Mouse (Mus musculus) MEL (cell line): ENCODE data around the gene Ptpre.
A peak's percentile ranks its signal among the peaks of the same experiment; 100 is the strongest.
"Not testable (repeated sequence)": the region's sequence is repeated elsewhere in the genome, so short reads cannot be mapped to it uniquely, and the experiment has no call there.

ENCODE experiments used
- CTCF ChIP-seq, 3 experiments: IDR thresholded peaks in 2 of 3; conservative IDR thresholded peaks in 1 of 3; 2 replicates each; pipeline ENCODE4 v1.5.1; 2011 to 2012; ENCODE audit warnings: low read length in 3 of 3, low read depth in 2 of 3, mild to moderate bottlenecking in 2 of 3, improper control_type of control experiment in 1 of 3, inconsistent platforms in 1 of 3, mixed read lengths in 1 of 3, moderate library complexity in 1 of 3; ENCODE audit not compliant: control insufficient read depth in 1 of 3, insufficient read depth in 1 of 3, poor library complexity in 1 of 3, severe bottlenecking in 1 of 3
- E2F4 ChIP-seq: IDR thresholded peaks from 2 replicates; pipeline ENCODE4 v1.6.1; 2011; ENCODE audit warnings: low read depth, low read length, improper control_type of control experiment, borderline replicate concordance
- ETS1 ChIP-seq: IDR thresholded peaks from 2 replicates; pipeline ENCODE4 v1.6.1; 2012; ENCODE audit warnings: low read depth, mild to moderate bottlenecking, inconsistent platforms, low read length, improper control_type of control experiment, moderate library complexity
- KAT2A ChIP-seq: conservative IDR thresholded peaks from 2 replicates; pipeline ENCODE4 v1.6.1; 2012; ENCODE audit warnings: low read depth, low read length, improper control_type of control experiment, inconsistent platforms
- MEF2A ChIP-seq: IDR thresholded peaks from 2 replicates; pipeline ENCODE4 v1.6.1; 2014; ENCODE audit warnings: low read depth, mild to moderate bottlenecking, inconsistent platforms, low read length, improper control_type of control experiment; ENCODE audit not compliant: poor library complexity, insufficient replicate concordance, severe bottlenecking; ENCODE audit errors: extremely low read depth
- POLR2A ChIP-seq, 2 experiments: IDR thresholded peaks; 2 replicates each; pipeline ENCODE4 v1.6.1; 2011 to 2012; ENCODE audit warnings: low read length in 2 of 2, mild to moderate bottlenecking in 2 of 2, control low read depth in 1 of 2, improper control_type of control experiment in 1 of 2, low read depth in 1 of 2, moderate library complexity in 1 of 2; ENCODE audit not compliant: control insufficient read depth in 1 of 2, insufficient read depth in 1 of 2, poor library complexity in 1 of 2
- POLR2AphosphoS2 ChIP-seq: IDR thresholded peaks from 2 replicates; pipeline ENCODE4 v1.6.1; 2011; ENCODE audit warnings: low read length, improper control_type of control experiment
- TBP ChIP-seq: IDR thresholded peaks from 2 replicates; pipeline ENCODE4 v1.8.0; 2011; ENCODE audit warnings: low read depth, low read length, improper control_type of control experiment

- TF ChIP-seq ETS1; MEF2A; TBP; POLR2A (IDR thresholded peaks at IDR 0.05; ENCODE audit: control insufficient read depth in 1 of 2, insufficient read depth in 1 of 2, low read depth in 1 of 2, low read length in 2 of 2, poor library complexity in 1 of 2); KAT2A; CTCF (IDR thresholded peaks at IDR 0.05 in 2 of 3, conservative IDR thresholded peaks at IDR 0.05 in 1 of 3; ENCODE audit: control insufficient read depth in 1 of 3, insufficient read depth in 1 of 3, low read depth in 2 of 3, low read length in 3 of 3, poor library complexity in 1 of 3, severe bottlenecking in 1 of 3); E2F4: not testable (repeated sequence)
- 0 out of 2 replicates have a peak, but pooled peaks have one; percentile 2 for TF ChIP-seq POLR2AphosphoS2
Observed at GRCm38 (mm10) chr7:135684098-135684497, 146.8 kb downstream of the Ptpre start.
